Mouse (Mus musculus) forebrain, embryonic 11.5 days (tissue): ENCODE results near the gene Ptpn14. TPM values are rescaled to one million over a fixed set of nuclear protein-coding genes. Genes with fewer than 3 reads are reported as not detected.

Source experiments
- ATAC-seq: fragments of 200-750 bp; cut with Nextera tagmentation; replicated peaks from 2 replicates; pipeline ENCODE4 v1.8.0; 2017; ENCODE audit warnings: moderate TSS enrichment; ENCODE audit not compliant: low FRiP score
- DNase-seq: peaks from one replicate; pipeline ENCODE4 v3.0.0-alpha.2; 2017; ENCODE audit warnings: low spot score
- H3K27ac ChIP-seq: fragments of 300-500 bp; sonication (generic); 2 replicates; pipeline ENCODE4 v1.5.1; 2014; ENCODE audit warnings: low read depth, low read length
- H3K27me3 ChIP-seq: fragments of 300-500 bp; sonication (generic); 2 replicates; pipeline ENCODE4 v1.6.1; 2014; ENCODE audit warnings: mild to moderate bottlenecking, low read length, mixed read lengths; ENCODE audit not compliant: control insufficient read depth, insufficient read depth
- H3K36me3 ChIP-seq: fragments of 300-500 bp; sonication (generic); 2 replicates; pipeline ENCODE4 v1.6.1; 2014; ENCODE audit warnings: mild to moderate bottlenecking, low read length, moderate library complexity, mixed read lengths; ENCODE audit not compliant: control insufficient read depth, insufficient read depth
- H3K4me1 ChIP-seq: fragments of 300-500 bp; sonication (generic); replicated peaks from 2 replicates; pipeline ENCODE4 v1.6.1; 2014; ENCODE audit warnings: low read length, mixed read lengths; ENCODE audit not compliant: control insufficient read depth, insufficient read depth
- H3K4me2 ChIP-seq: fragments of 300-500 bp; sonication (generic); 2 replicates; pipeline ENCODE4 v1.6.1; 2014; ENCODE audit warnings: low read depth, mild to moderate bottlenecking, low read length, moderate library complexity, mixed read lengths; ENCODE audit not compliant: severe bottlenecking
- H3K4me3 ChIP-seq: fragments of 300-500 bp; sonication (generic); 2 replicates; pipeline ENCODE4 v1.5.1; 2014; ENCODE audit warnings: low read depth, low read length
- H3K9ac ChIP-seq: fragments of 300-500 bp; sonication (generic); 2 replicates; pipeline ENCODE4 v1.6.1; 2014; ENCODE audit warnings: low read length
- H3K9me3 ChIP-seq: fragments of 300-500 bp; sonication (generic); 2 replicates; pipeline ENCODE4 v1.6.1; 2016; ENCODE audit warnings: low read length, mixed read lengths; ENCODE audit not compliant: control insufficient read depth
- WGBS: fragments of 180-500 bp; shearing (Covaris S2); extraction: QIAGEN DNeasy Blood & Tissue Kit; methylation state at CpG from one replicate; pipeline ENCODE4 v1.1.7; 2014; 5-methylcytosine and 5-hydroxymethylcytosine counted together
- polyA plus RNA-seq: library from polyadenylated mRNA; unstranded; fragments of >200 nt; fragmentation: Nextera tagmentation; extraction: Ambion mirVana; gene quantifications from 2 replicates; pipeline ENCODE4 v1.2.1, GENCODE M21; 2014

Ptpn14 gene
- polyA plus RNA-seq, 1 experiment from 2014 or later = 4.5 TPM

DNA sequence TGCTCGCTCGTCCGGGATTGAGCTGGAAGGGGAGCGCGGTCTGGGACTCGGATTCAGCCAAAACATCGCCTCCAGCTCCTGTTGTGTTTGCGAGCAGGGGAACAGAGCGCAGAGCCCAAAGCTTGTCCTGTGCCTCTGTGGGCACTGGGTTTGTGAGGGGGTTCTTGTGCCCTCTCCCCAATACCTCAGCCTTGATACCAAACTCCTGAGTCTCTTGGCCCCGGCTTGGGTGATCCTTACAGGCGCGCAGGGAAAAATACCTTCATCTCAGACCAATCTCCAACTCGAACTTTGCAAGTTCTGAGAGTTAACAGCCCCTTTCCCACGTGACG is 682 bp downstream of the Ptpn14 start:
- Histone ChIP-seq H3K36me3 (no peaks in the 10 kb centered on the region), H3K27ac (no peak overlapping the region), H3K9ac (peak overlapping the region; percentile 68), H3K4me2 (peak overlapping the region; percentile 92), H3K27me3 (peaks cover 8% of the 10 kb centered on the region), H3K9me3 (no peaks in the 10 kb centered on the region), H3K4me1 (peaks cover 7% of the 10 kb centered on the region), H3K4me3 (peak overlapping the region; percentile 63)
- DNase-seq = no peak
- no peak for ATAC-seq
- WGBS = under 1% methylated on average over 15 of the region's 15 CpGs

DNA sequence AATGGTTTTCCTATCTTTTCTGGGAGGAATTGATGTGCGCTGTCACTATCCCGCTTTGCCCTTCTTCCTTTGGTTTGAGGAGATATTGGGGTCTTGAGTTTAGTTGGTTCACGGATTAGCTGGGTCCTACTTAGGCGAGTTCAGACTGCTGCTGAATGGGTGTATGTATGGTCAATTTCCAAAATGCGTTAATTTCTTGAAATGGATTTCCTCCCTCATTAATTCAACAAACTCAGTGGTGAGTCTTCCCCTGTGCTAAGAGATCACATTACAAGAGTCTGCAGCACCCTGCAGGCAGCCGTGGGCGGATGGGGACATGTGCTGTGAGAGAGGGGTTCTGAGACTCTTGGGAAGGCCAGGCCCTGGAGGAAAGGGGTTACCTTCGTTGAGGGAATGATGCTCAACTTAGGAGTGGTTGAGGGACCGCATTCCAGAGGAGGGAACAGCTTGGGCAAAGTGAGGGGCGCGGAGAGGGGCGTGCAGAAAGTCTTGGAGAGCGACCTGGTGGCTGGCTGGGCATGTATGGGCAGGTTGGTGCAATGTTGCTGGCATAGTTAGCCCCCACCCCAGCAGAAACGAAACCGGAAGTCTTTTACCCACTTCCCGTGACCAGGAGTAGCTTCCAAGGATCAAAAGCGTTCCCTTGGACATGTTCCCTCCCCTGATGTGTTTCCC is 1.2 kb downstream of the Ptpn14 start:
- no peak for ATAC-seq
- H3K27me3 ChIP-seq = peaks cover 8% of the 10 kb centered on the region

GRCm38 (mm10) chr1:189731697-189732096 is 3.6 kb downstream of the Ptpn14 start:
- Histone ChIP-seq H3K4me2 (no peak overlapping the region), H3K9ac (no peak overlapping the region), H3K36me3 (no peaks in the 10 kb centered on the region), H3K27ac (no peak overlapping the region), H3K9me3 (no peaks in the 10 kb centered on the region), H3K4me3 (no peak overlapping the region), H3K27me3 (peaks cover 8% of the 10 kb centered on the region), H3K4me1 (peaks cover 7% of the 10 kb centered on the region)
- ATAC-seq (no peak), DNase-seq (no peak)
- 79% methylated on average over 10 of the region's 10 CpGs for WGBS

More for the DNA sequence above, 1.2 kb downstream of the Ptpn14 start:
- H3K27ac ChIP-seq = no peak overlapping the region
- H3K9me3 ChIP-seq = no peaks in the 10 kb centered on the region
- peak overlapping the region; percentile 63 for H3K4me3 ChIP-seq
- no peaks in the 10 kb centered on the region for H3K36me3 ChIP-seq
- peaks cover 7% of the 10 kb centered on the region for H3K4me1 ChIP-seq
- DNase-seq = no peak
- no peak overlapping the region for H3K9ac ChIP-seq
- 7% methylated on average over 17 of the region's 17 CpGs for WGBS
- H3K4me2 ChIP-seq = peak overlapping the region; percentile 92

GRCm38 (mm10) chr1:189732156-189732555 is 4.1 kb downstream of the Ptpn14 start:
- Histone ChIP-seq H3K4me1 (peaks cover 7% of the 10 kb centered on the region), H3K27me3 (peaks cover 8% of the 10 kb centered on the region), H3K4me2 (no peak overlapping the region), H3K9ac (no peak overlapping the region), H3K9me3 (no peaks in the 10 kb centered on the region), H3K4me3 (no peak overlapping the region), H3K36me3 (no peaks in the 10 kb centered on the region), H3K27ac (no peak overlapping the region)
- WGBS = 82% methylated on average over 8 of the region's 8 CpGs
- ATAC-seq (no peak), DNase-seq (no peak)

DNA sequence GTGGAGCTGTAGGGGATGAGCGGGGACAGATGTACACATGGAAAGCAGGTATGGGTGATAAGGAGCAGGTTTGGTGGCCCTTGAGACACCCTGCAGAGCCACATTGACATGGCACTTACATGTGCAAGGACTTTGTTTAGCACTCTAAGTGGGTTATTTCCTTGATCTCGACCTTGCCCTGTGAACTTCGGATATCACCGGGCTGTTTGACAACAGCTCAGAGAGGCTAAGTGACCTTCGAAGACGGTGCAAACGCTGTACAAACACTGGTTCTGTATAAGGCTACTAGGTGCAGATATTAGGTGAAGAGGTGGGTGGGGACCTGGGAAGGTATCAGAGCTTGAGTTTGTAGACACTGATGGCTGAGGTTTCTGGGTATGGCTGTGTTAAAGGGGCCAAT is 12.0 kb downstream of the Ptpn14 start:
- H3K27me3 ChIP-seq = no peaks in the 10 kb centered on the region
- no peaks in the 10 kb centered on the region for H3K36me3 ChIP-seq
- H3K4me1 ChIP-seq = no peaks in the 10 kb centered on the region
- DNase-seq = no peak
- no peak overlapping the region for H3K4me3 ChIP-seq
- 89% methylated on average over 7 of the region's 7 CpGs for WGBS
- H3K4me2 ChIP-seq = no peak overlapping the region
- no peak overlapping the region for H3K9ac ChIP-seq
- H3K27ac ChIP-seq = no peak overlapping the region
- ATAC-seq = no peak
- no peaks in the 10 kb centered on the region for H3K9me3 ChIP-seq

GRCm38 (mm10) chr1:189742041-189742440 is 14.0 kb downstream of the Ptpn14 start:
- H3K9ac ChIP-seq = no peak overlapping the region
- no peak overlapping the region for H3K27ac ChIP-seq
- no peak overlapping the region for H3K4me3 ChIP-seq
- 87% methylated on average over 5 of the region's 5 CpGs for WGBS
- no peak for DNase-seq
- ATAC-seq = no peak
- no peaks in the 10 kb centered on the region for H3K27me3 ChIP-seq
- no peaks in the 10 kb centered on the region for H3K4me1 ChIP-seq
- H3K36me3 ChIP-seq = no peaks in the 10 kb centered on the region
- H3K4me2 ChIP-seq = no peak overlapping the region
- H3K9me3 ChIP-seq = no peaks in the 10 kb centered on the region

- no peak overlapping the region for H3K9ac ChIP-seq
- no peaks in the 10 kb centered on the region for H3K27me3 ChIP-seq
- no peaks in the 10 kb centered on the region for H3K4me1 ChIP-seq
- H3K9me3 ChIP-seq = no peaks in the 10 kb centered on the region
- WGBS = 91% methylated on average over 5 of the region's 5 CpGs
- H3K27ac ChIP-seq = no peak overlapping the region
- DNase-seq = no peak
- no peak for ATAC-seq
- no peak overlapping the region for H3K4me3 ChIP-seq
- no peak overlapping the region for H3K4me2 ChIP-seq
- no peaks in the 10 kb centered on the region for H3K36me3 ChIP-seq
These were observed 15.1 kb downstream of the Ptpn14 start for GRCm38 (mm10) chr1:189743136-189743535.

DNA sequence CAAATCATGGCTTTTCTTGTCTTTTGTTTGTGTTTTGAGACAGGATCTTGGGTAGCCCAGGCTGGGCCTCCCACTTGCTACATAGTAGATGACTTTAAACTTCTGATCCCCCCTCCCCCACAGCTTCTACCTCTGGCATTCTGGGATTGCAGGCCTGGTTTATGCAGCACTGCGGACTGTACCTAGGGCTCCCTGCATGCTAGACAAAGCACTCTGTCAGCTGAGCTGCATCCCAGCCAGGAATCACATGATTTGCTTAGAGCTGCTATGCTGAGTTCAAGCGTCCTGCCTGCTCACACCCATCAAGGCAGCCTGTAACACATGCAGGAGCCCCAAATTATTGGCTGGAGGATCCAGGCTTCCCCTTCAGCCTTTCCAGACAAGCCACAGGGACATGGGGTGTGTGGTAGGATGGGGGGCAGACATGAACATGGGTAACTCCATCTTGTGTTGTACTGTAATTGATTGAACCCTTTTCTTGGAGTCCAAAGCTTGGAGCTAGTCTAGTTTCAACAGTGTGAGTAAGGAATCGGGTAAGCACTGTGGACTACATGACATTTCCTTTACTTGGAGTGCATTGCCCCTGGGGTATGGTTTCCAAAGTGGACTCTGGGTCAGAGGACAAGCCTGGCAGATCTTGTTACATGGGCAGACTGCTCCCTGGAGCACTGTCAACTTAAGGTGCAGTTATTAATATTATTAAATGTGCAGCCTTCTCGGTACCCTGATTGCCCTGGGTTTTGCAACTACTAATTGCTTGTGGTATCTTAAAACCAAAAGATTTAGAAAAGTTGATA is 17.0 kb downstream of the Ptpn14 start:
- no peaks in the 10 kb centered on the region for H3K36me3 ChIP-seq
- ATAC-seq (no peak), DNase-seq (no peak)
- H3K4me1 ChIP-seq = no peaks in the 10 kb centered on the region
- H3K4me2 ChIP-seq = no peak overlapping the region
- no peaks in the 10 kb centered on the region for H3K9me3 ChIP-seq
- H3K27me3 ChIP-seq = no peaks in the 10 kb centered on the region
- H3K4me3 ChIP-seq = no peak overlapping the region
- 74% methylated on average over 4 of the region's 4 CpGs for WGBS
- H3K27ac ChIP-seq = no peak overlapping the region
- H3K9ac ChIP-seq = no peak overlapping the region

DNA sequence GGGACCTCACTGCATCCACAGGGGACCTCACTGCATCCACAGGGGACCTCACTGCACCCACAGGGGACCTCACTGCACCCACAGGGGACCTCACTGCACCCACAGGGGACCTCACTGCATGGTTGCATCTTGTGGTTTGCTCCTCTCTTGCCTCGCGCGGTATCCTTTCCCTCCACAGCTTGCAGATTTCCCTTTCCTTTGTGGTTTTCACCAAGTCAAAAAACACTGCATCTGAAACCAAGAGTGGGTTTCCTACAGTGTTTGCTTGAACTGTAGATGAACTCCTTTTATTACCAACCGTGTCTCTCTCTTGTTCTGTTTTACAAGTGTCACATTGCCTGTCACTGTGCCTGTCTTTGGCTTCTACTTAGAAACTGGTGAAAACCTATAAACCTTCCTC is 18.5 kb downstream of the Ptpn14 start:
- ATAC-seq (no peak), DNase-seq (no peak)
- Histone ChIP-seq H3K4me3 (no peak overlapping the region), H3K9me3 (no peaks in the 10 kb centered on the region), H3K27ac (no peak overlapping the region), H3K4me1 (no peaks in the 10 kb centered on the region), H3K36me3 (no peaks in the 10 kb centered on the region), H3K4me2 (no peak overlapping the region), H3K9ac (no peak overlapping the region), H3K27me3 (no peaks in the 10 kb centered on the region)
- 92% methylated on average over 4 of the region's 4 CpGs for WGBS
